Mouse (Mus musculus): ENCODE measurements around the gene Lmod1.

Gene Lmod1

GRCm38 (mm10) chr1:135324571-135324970, at the start of gene Lmod1:
TSS of gene Lmod1 (plus strand) at chr1:135324807.
- peak; percentile 34 to 37 for DNase-seq

GRCm38 (mm10) chr1:135280646-135281045, 44.0 kb upstream of the Lmod1 start:
- peak; percentile 84 to 90 for DNase-seq

- no peak for DNase-seq
Measured at GRCm38 (mm10) chr1:135281841-135282240, 42.8 kb upstream of the Lmod1 start.

GRCm38 (mm10) chr1:135282536-135283286, 41.9 kb upstream of the Lmod1 start:
- peak; percentile 55 to 79 for DNase-seq

- DNase-seq = peak in 1 of 2 experiments; percentile 26
Measured at GRCm38 (mm10) chr1:135283287-135283825, 41.3 kb upstream of the Lmod1 start.

GRCm38 (mm10) chr1:135283826-135284291, 40.7 kb upstream of the Lmod1 start, which contains the start of gene Rnpep:
TSS of gene Rnpep (minus strand) at chr1:135284084.
- peak; percentile 74 to 81 for DNase-seq

- peak in 1 of 2 experiments; percentile 13 for DNase-seq
Measured at GRCm38 (mm10) chr1:135286311-135286710, 38.3 kb upstream of the Lmod1 start.

GRCm38 (mm10) chr1:135290908-135291307, 33.7 kb upstream of the Lmod1 start:
- peak in 1 of 2 experiments; percentile 21 for DNase-seq

GRCm38 (mm10) chr1:135311356-135311755, 13.3 kb upstream of the Lmod1 start:
- DNase-seq = no peak

- no peak for DNase-seq
Measured at GRCm38 (mm10) chr1:135312201-135312600, 12.4 kb upstream of the Lmod1 start.

- peak; percentile 93 to 95 for DNase-seq
Measured at GRCm38 (mm10) chr1:135313284-135314031, 11.1 kb upstream of the Lmod1 start, which contains the start of gene Timm17a. TSS of gene Timm17a (minus strand) at chr1:135313778.

- DNase-seq = no peak
Measured at GRCm38 (mm10) chr1:135323367-135323901, 1.2 kb upstream of the Lmod1 start.

- no peak for DNase-seq
Measured at GRCm38 (mm10) chr1:135325934-135326333, 1.3 kb downstream of the Lmod1 start.

- no peak for DNase-seq
Measured at GRCm38 (mm10) chr1:135328368-135328767, 3.8 kb downstream of the Lmod1 start.

GRCm38 (mm10) chr1:135330578-135330977, 6.0 kb downstream of the Lmod1 start:
- no peak for DNase-seq

GRCm38 (mm10) chr1:135341947-135342346, 17.3 kb downstream of the Lmod1 start:
- DNase-seq = no peak

GRCm38 (mm10) chr1:135344026-135344425, 19.4 kb downstream of the Lmod1 start:
- no peak for DNase-seq

GRCm38 (mm10) chr1:135346891-135347290, 22.3 kb downstream of the Lmod1 start:
- no peak for DNase-seq

- DNase-seq = peak; percentile 59 to 69
Measured at GRCm38 (mm10) chr1:135347498-135348169, 23.0 kb downstream of the Lmod1 start.

GRCm38 (mm10) chr1:135351953-135352352, 27.3 kb downstream of the Lmod1 start:
- DNase-seq = peak; percentile 25 to 30

GRCm38 (mm10) chr1:135359071-135359470, 34.5 kb downstream of the Lmod1 start:
- DNase-seq = no peak

- no peak for DNase-seq
Measured at GRCm38 (mm10) chr1:135361491-135361890, 36.9 kb downstream of the Lmod1 start.

Measured in lung, adult 18-20 months (tissue).